Mouse (Mus musculus) gastrocnemius, adult 8-10 months (tissue): Measurements from ENCODE around the gene Camk1d. TPM values are rescaled to one million over a fixed set of nuclear protein-coding genes. Genes with fewer than 3 reads are reported as not detected.
"Not testable (repeated sequence)": the region's sequence is repeated elsewhere in the genome, so short reads cannot be mapped to it uniquely, and the experiment has no call there.

ENCODE experiments used
- DNase-seq, 2 experiments: peaks; one replicate each; pipeline ENCODE4 v3.0.0; 2022; ENCODE audit warnings: low spot score in 2 of 2
- total RNA-seq, 4 experiments: library from RNA; stranded (reverse); gene quantifications; 2 replicates each; pipeline ENCODE4 v1.2.4; 2022

Gene Camk1d
- total RNA-seq, 4 experiments from 2014 or later: 0.51 to 1.3 (median 1.1) TPM

DNA sequence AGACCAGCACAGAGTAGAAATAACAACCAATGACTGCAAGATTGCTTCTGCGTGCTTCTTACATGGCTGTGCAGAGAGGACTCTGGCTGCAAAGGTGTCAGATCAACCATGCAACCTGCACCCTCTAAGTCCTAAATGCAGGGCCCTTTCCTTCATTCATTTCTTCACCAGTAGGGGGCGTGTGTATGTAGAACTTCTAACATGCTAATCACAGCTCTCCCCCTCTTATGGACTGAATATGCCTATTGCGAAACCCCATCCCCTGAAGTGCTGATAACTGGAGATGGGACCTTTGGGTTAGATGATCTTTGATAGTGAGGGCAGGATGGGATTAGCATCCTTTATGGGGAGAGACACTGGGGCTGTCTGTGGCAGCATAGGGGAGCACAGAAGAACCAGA is 310.5 kb downstream of the Camk1d start:
- DNase-seq: no peak

DNA sequence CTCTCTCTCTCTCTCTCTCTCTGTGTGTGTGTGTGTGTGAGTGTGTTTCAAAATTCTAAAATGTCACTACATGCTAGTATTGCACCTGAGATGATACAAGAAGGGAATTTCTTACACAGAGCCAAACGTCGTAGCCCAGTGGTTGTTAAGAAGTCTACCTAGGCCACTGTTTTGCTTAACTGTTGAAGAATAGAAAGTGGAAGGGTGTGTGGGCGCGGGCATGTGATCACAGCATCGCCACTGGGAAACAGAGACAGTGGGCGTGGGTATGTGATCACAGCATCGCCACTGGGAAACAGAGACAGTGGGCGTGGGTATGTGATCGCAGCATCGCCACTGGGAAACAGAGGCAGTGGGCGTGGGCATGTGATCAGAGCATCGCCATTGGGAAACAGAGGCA is 312.3 kb downstream of the Camk1d start:
- DNase-seq: no peak

- DNase-seq: no peak
Observed at GRCm38 (mm10) chr2:5398505-5398904, 315.8 kb downstream of the Camk1d start.

DNA sequence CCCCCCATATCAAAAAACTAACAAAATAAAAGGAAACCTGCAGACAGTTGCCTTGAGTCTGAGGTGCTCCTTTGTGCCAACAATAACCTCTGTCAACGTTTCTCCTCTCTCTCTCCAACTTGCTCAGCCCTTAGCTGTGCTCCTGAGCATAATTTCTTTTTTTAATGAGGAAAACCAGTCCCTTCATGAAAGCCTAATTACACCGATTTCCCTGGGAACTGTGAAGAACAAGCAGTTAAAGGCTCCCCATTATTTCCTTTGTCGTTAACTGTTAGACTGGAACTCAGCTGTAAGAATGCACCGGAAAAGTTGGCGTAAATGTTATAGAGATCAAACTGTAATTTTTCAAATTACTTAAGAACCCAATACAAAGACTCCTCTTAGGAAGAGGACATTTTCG is 316.3 kb downstream of the Camk1d start:
- DNase-seq: no peak

GRCm38 (mm10) chr2:5397468-5397867 is 316.8 kb downstream of the Camk1d start:
- no peak for DNase-seq

DNA sequence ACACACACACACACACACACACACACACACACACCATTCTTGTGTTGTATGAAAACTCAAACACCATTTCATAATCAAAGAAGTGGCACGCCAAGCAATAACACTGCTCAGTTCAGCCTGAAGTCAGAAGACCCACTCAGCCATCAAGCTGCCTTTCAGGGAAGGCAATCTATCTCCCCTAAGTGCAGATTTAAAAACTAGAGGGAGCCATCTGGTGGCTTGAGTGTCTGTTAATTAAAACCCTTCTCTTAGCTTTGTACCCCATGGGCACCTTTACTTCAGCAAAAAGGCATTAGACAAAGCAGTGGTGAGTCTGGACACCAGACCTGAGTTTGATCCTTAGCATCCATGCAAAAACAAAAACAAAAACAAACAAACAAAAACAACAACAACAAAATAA is 317.9 kb downstream of the Camk1d start:
- DNase-seq: no peak

- DNase-seq: no peak
Observed at GRCm38 (mm10) chr2:5395873-5396272, 318.4 kb downstream of the Camk1d start.

GRCm38 (mm10) chr2:5392921-5393320 is 321.4 kb downstream of the Camk1d start:
- no peak for DNase-seq

GRCm38 (mm10) chr2:5392470-5392869 is 321.8 kb downstream of the Camk1d start:
- DNase-seq: no peak

DNA sequence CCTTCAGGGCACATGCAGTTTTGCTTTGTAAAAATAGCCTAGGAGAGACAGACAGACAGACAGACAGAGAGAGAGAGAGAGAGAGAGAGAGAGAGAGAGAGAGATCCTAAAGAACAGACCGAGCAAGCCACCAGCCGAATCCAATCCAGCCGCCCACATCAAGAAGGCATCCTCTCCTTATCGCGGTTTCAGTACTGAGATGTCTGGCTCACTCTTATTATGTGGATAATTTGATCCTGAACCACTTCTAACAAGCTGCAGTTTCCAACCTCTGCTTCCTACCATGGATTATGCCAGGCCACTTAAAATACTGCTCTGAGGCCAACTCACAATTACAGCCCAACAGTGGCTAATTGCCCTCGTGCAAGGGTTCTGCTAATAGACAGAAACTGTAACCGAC is 325.9 kb downstream of the Camk1d start:
- DNase-seq: no peak

DNA sequence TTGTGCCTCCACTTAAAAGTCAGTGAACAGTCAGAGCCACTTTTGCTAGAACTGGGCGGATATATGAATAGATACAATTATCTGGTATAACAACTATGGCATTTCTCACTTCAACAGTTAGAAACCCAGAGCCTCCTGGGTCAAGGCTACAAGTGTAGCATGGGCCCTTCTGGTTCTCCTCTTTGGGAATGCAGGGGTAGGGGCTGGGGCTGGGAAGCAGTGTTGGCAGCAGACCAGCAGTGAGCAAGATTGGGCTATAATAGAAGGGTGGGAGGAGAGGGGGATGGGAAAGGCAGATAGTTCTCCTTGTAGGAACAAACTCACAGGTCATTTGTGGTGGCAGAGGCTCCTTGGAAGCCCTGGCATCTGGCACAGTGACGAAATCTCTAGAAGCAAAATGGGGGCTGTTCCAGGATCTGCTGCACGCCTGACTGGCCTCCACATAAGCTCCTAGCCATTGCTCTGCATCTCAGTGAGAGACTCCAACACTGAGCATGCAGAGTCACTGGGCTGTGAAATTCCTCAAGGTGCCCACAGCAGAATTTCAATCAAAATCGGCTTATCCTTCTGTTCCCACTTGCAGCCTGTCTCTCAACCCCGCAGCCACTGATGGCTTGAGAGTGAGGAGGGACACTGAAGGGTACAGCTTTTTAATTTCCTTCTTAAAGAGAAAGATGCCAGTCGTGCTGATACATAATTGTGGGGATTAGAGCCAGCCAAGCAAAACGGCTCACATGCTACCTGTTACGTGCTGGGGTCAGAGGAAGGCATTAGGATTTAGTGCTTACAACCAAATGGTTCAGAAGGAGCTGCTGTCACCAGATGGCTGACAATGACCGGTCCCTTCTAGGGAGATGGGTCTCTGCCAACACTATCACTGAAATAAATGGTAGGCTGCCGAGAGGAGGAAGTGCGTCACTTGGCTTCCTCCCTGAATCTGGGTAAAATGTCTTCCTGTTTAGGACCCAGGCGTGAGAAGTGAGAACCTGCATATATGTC is 332.3 kb downstream of the Camk1d start:
- DNase-seq: no peak

DNA sequence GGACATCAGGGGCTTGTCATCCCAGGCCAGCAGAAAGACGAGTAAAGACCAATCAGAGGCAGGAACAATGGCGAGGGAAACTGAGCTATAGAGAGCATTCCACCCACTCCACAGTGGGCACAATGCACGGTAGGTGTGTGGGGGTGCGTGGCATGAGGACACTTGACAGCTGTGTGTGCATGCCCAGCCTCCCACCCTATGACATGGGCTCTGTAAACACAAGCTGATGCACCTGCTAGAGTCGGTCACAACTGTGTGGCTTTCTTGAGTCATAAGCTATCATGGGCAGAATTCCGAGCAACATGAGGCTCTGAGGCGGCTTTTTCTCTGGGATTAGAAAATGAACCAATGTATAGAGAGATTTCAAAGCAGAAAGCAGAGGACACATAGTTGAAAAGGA is 333.3 kb downstream of the Camk1d start:
- no peak for DNase-seq

DNA sequence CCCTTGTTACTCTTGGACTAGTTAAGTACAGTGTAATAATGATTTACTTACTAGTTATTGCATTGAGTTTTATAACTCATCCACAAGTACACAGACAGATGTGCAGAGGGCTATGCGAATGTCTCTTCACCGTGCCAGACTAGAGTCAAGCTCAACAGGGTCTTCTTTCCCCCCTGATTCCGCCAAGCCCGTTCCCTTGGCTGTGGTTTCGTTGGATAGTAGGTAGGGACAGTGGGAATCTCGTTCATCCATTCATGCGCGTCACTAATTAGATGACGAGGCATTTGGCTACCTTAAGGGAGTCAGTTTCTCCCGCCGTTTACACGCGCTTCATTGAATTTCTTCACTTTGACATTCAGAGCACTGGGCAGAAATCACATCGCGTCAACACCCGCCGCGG is 335.4 kb downstream of the Camk1d start:
- DNase-seq: not testable (repeated sequence)

GRCm38 (mm10) chr2:5378066-5378672 is 336.1 kb downstream of the Camk1d start:
- no peak for DNase-seq

GRCm38 (mm10) chr2:5372886-5373429 is 341.4 kb downstream of the Camk1d start:
- no peak for DNase-seq

DNA sequence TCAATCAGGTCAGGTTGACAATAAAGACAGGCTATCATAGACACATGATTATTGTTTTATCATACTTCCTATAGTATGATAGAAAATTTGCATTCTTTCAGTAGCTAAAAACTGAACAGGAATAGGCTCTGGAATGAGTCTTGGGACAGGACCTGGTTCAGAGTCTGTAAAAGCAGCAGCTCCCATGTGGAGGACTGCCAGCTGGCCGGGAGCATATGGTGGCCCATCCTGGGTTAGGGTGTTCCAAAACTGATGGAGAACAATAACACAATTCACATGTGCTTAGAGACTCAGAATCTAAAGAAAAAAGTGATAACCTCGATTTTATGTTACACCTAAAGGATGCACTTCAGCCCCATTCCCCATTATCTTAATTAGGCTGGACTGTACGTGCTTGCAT is 343.0 kb downstream of the Camk1d start:
- no peak for DNase-seq

GRCm38 (mm10) chr2:5370591-5370990 is 343.7 kb downstream of the Camk1d start:
- DNase-seq: no peak

DNA sequence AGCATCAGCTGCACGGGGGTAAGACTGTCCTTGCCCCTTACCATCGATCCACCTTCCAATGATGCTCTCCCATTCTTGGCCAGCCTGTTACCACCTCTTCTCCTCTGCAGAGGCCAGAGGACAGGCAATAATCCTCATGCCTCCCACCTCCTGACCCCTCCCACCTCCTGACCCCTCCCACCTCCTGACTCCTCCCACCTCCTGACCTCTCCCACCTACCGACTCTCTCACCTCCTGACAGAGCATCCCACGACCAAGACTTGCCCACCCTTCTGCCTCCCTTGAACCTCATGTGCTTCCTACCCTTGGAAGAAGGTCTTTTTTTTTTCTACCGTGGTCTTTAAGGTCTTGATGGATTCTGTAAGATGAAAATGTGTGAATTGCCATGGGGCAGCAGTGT is 350.5 kb downstream of the Camk1d start:
- no peak for DNase-seq

GRCm38 (mm10) chr2:5358049-5358448 is 356.3 kb downstream of the Camk1d start:
- DNase-seq: no peak

DNA sequence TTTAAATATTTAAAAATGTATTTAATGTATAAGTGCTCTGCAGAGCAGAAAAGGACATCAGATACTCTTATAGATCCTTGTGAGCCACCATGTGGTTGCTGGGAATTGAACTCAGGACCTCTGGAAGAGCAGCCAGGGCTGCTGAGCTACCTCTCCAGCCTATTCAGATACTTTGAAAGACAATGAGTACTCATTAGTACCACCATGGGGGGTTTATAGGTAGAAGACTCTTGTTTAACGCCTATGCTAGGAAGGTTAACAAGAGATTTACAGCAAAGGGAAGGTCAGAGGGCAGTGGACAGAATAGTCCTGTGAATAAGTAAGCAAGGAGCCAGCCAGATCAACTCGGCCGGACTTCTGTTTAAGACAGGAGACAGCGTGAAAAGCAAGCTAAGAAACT is 357.3 kb downstream of the Camk1d start:
- DNase-seq: no peak

GRCm38 (mm10) chr2:5352821-5353522 is 361.3 kb downstream of the Camk1d start:
- no peak for DNase-seq

- no peak for DNase-seq
Observed at GRCm38 (mm10) chr2:5345344-5345743, 369.0 kb downstream of the Camk1d start.
